Mouse (Mus musculus): ENCODE data around the gene Gjb2. TPM values are rescaled to one million over a fixed set of nuclear protein-coding genes. Genes with fewer than 3 reads are reported as not detected.
"Not testable (repeated sequence)": the region's sequence is repeated elsewhere in the genome, so short reads cannot be mapped to it uniquely, and the experiment has no call there.

Gjb2 gene
- polyA plus RNA-seq, 1 experiment from 2014 or later, result 0.52 TPM

DNA sequence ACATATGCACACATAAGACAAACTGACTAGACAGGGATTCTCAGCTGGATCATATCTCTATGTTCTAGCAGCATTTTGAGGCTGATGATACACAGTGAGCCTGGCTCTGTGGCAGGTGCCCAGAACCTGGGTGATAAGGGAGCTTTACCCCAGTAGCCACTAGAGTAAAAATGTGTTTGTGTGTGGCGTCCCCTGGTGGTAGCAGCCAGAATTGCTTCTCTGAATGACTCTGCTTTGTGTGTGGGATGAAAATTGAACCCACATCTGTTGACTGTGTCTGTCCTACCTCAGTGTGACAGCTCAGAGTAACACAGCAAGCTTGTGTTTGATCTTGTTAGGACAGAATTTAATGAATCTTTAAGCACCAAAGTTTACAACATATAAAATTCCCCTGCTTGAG, 44.5 kb downstream of the Gjb2 start:
- H3K4me3 ChIP-seq; H3K4me2 ChIP-seq; ATAC-seq (ENCODE audit: borderline replicate concordance, extremely low read depth, low FRiP score, low TSS enrichment); H3K9ac ChIP-seq; H3K9me3 ChIP-seq; H3K27ac ChIP-seq; H3K36me3 ChIP-seq: not testable (repeated sequence)
- peaks cover 41% of the 10 kb centered on the region for H3K27me3 ChIP-seq
- peaks cover 25% of the 10 kb centered on the region for H3K4me1 ChIP-seq
- WGBS, result 0% methylated on average over 1 of the region's 1 CpGs

- ATAC-seq (ENCODE audit: borderline replicate concordance, extremely low read depth, low FRiP score, low TSS enrichment), result peak; percentile 59
- Histone ChIP-seq H3K36me3 (no peaks in the 10 kb centered on the region), H3K9ac (peak within 1 kb of the TSS; percentile 20; the same call in 1 of the 2 replicates), H3K9me3 (no peaks in the 10 kb centered on the region), H3K27ac (no peak within 1 kb of the TSS), H3K4me2 (peak within 1 kb of the TSS; percentile 91), H3K4me1 (peaks cover 25% of the 10 kb centered on the region), H3K27me3 (peaks cover 46% of the 10 kb centered on the region), H3K4me3 (peak within 1 kb of the TSS; percentile 45)
- WGBS, result 2% methylated on average over 63 of the region's 79 CpGs
These were observed 46.8 kb downstream of the Gjb2 start, which contains the start of gene Gja3 for GRCm38 (mm10) chr14:57057563-57058321. TSS of gene Gja3 (minus strand) at chr14:57058100.

- Histone ChIP-seq H3K4me3 (peak overlapping the region; percentile 45), H3K4me2 (peak overlapping the region; percentile 91), H3K27ac (no peak overlapping the region), H3K4me1 (peaks cover 25% of the 10 kb centered on the region), H3K27me3 (peaks cover 46% of the 10 kb centered on the region), H3K9ac (peak overlapping the region; percentile 20; the same call in 1 of the 2 replicates), H3K9me3 (no peaks in the 10 kb centered on the region), H3K36me3 (no peaks in the 10 kb centered on the region)
- no peak; the same call in 1 of the 2 replicates for ATAC-seq (ENCODE audit: borderline replicate concordance, extremely low read depth, low FRiP score, low TSS enrichment)
- WGBS, result 6% methylated on average over 19 of the region's 19 CpGs
These were observed 47.3 kb downstream of the Gjb2 start for GRCm38 (mm10) chr14:57057204-57057562.

GRCm38 (mm10) chr14:57052713-57053112, 51.8 kb downstream of the Gjb2 start:
- Histone ChIP-seq H3K4me3 (no peak overlapping the region), H3K4me1 (peaks cover 19% of the 10 kb centered on the region), H3K36me3 (no peaks in the 10 kb centered on the region), H3K27me3 (peaks cover 28% of the 10 kb centered on the region), H3K4me2 (no peak overlapping the region), H3K9me3 (no peaks in the 10 kb centered on the region), H3K27ac (no peak overlapping the region), H3K9ac (no peak overlapping the region)
- 62% methylated on average over 6 of the region's 6 CpGs for WGBS
- ATAC-seq (ENCODE audit: borderline replicate concordance, extremely low read depth, low FRiP score, low TSS enrichment), result no peak

Other genes with a start within 250 kb of the Gjb2 start
- gene Zmym2, start 218.0 kb downstream of the Gjb2 start, polyA plus RNA-seq (2015; fragmentation: Nextera tagmentation; extraction: Ambion mirVana), result 39.1 and 41.0 TPM in 2 replicates
- 3.3 and 5.3 TPM in 2 replicates for gene Gja3, start 46.6 kb downstream of the Gjb2 start, polyA plus RNA-seq (2015; fragmentation: Nextera tagmentation; extraction: Ambion mirVana)
- not detected in 2 replicates for gene Gm4491, start 11.2 kb upstream of the Gjb2 start, polyA plus RNA-seq (2015; fragmentation: Nextera tagmentation; extraction: Ambion mirVana)
- 0.10 and 1.3 TPM in 2 replicates for gene Gjb6, start 28.9 kb upstream of the Gjb2 start, polyA plus RNA-seq (2015; fragmentation: Nextera tagmentation; extraction: Ambion mirVana)